ENCODE assay signal across 26 mouse cellular contexts in genomic region chr2:145838675-145839074, GRCm38 (mm10).
"Had no signal": no experiment of that assay in that cellular context is flagged by ENCODE, and none has a peak within 500 bp of the region (broad histone marks: within the 10 kb centered on the region; RNA-seq: fewer than 3 reads in every experiment).

No protein-coding gene starts in this region.

- DNase-seq: kidney, adult 2 months; kidney, postnatal 25 days; layer of hippocampus, adult 9-11 months; left cerebral cortex, postnatal 4 days; liver, postnatal 0 days; lung, embryonic 14.5 days; lung, postnatal 10 days; lung, postnatal 36 days; midbrain, embryonic 14.5 days; right cerebral cortex, adult 18-20 months; right cerebral cortex, postnatal 14 days; right cerebral cortex, postnatal 4 days; thymus, postnatal 36 days had no signal

- H3K36me3 ChIP-seq: limb, embryonic 12.5 days; neural tube, embryonic 15.5 days had no signal

- H3K27me3 ChIP-seq: limb, embryonic 12.5 days; limb, embryonic 15.5 days; neural tube, embryonic 12.5 days; neural tube, embryonic 15.5 days had no signal

- H3K9me3 ChIP-seq: limb, embryonic 12.5 days; limb, embryonic 15.5 days; megakaryocyte, embryonic 14.5 days; neural tube, embryonic 12.5 days; neural tube, embryonic 15.5 days had no signal

- H3K27ac ChIP-seq: kidney, postnatal 0 days; layer of hippocampus, adult 2 months; left cerebral cortex, adult 2 months; limb, embryonic 12.5 days; limb, embryonic 15.5 days; liver, embryonic 14.5 days; neural tube, embryonic 12.5 days; neural tube, embryonic 15.5 days; stomach, postnatal 0 days had no signal

- H3K4me2 ChIP-seq: limb, embryonic 12.5 days; limb, embryonic 15.5 days; liver, embryonic 11.5 days; lung, embryonic 14.5 days; midbrain, embryonic 11.5 days; neural tube, embryonic 12.5 days; neural tube, embryonic 15.5 days had no signal

- H3K9ac ChIP-seq: limb, embryonic 12.5 days; limb, embryonic 15.5 days; liver, embryonic 14.5 days; liver, postnatal 0 days; lung, embryonic 14.5 days; neural tube, embryonic 12.5 days; neural tube, embryonic 15.5 days had no signal

- ATAC-seq: intestine, postnatal 0 days; liver, postnatal 0 days had no signal

- H3K4me3 ChIP-seq: layer of hippocampus, adult 2 months; left cerebral cortex, adult 2 months; limb, embryonic 12.5 days; limb, embryonic 15.5 days; megakaryocyte, embryonic 14.5 days; neural tube, embryonic 12.5 days; neural tube, embryonic 15.5 days had no signal

- H3K4me1 ChIP-seq: megakaryocyte, embryonic 14.5 days; neural tube, embryonic 12.5 days; neural tube, embryonic 15.5 days had no signal
